Mouse (Mus musculus) thymus, adult 2 months (tissue): ENCODE data around the gene Ubash3b.

Experiments used
- CTCF ChIP-seq: fragments of 200-500 bp; IDR thresholded peaks from 2 replicates; pipeline ENCODE4 v1.5.1; 2012; ENCODE audit warnings: mild to moderate bottlenecking, control low read depth, low read length, moderate library complexity, borderline replicate concordance; ENCODE audit not compliant: control insufficient read depth, poor library complexity, insufficient read depth; ENCODE audit errors: extremely low read depth
- POLR2A ChIP-seq: fragments of 200-500 bp; IDR thresholded peaks from 2 replicates; pipeline ENCODE4 v1.6.1; 2012; ENCODE audit warnings: mild to moderate bottlenecking, low read length, control low read depth, moderate library complexity; ENCODE audit not compliant: control insufficient read depth, poor library complexity, insufficient read depth; ENCODE audit errors: extremely low read depth

GRCm38 (mm10) chr9:41047654-41048053 lies 113.8 kb downstream of the Ubash3b start:
- TF ChIP-seq CTCF (no peak), POLR2A (no peak)
